Mouse (Mus musculus) naive thymus-derived CD4-positive, alpha-beta T cell, adult 5 months (primary cell): ENCODE results near the gene Olfr212. TPM values are rescaled to one million over a fixed set of nuclear protein-coding genes. Genes with fewer than 3 reads are reported as not detected.

Experiments used
- polyA plus RNA-seq: library from polyadenylated mRNA; unstranded; fragments of 100-300 nt; shearing (Covaris generic); gene quantifications from one replicate; pipeline ENCODE4 v1.2.1, GENCODE M21; 2017

Olfr212 gene
- not detected for polyA plus RNA-seq

GRCm38 (mm10) chr6:116506302-116507003 is at the start of gene Olfr212:
TSS of gene Olfr212 (plus strand) at chr6:116506516.

GRCm38 (mm10) chr6:116460544-116461283 is 45.6 kb upstream of the Olfr212 start, which contains the start of gene Alox5:
TSS of gene Alox5 (minus strand) at chr6:116461178.

GRCm38 (mm10) chr6:116488791-116489190 is 17.5 kb upstream of the Olfr212 start, which contains the start of gene Olfr211:
TSS of gene Olfr211 (plus strand) at chr6:116489091.

GRCm38 (mm10) chr6:116538156-116538555 is 31.8 kb downstream of the Olfr212 start, which contains the start of gene Olfr213:
TSS of gene Olfr213 (plus strand) at chr6:116538456.

GRCm38 (mm10) chr6:116550841-116551240 is 44.5 kb downstream of the Olfr212 start, which contains the start of gene Gm5580:
TSS of gene Gm5580 (plus strand) at chr6:116551141.

GRCm38 (mm10) chr6:116553935-116554334 is 47.6 kb downstream of the Olfr212 start, which contains the start of gene Olfr214:
TSS of gene Olfr214 (plus strand) at chr6:116554235.

Other genes starting within 250 kb of the Olfr212 start
- 0.82 TPM for gene Zfand4, start 242.3 kb upstream of the Olfr212 start, polyA plus RNA-seq
- not detected for gene March8, start 168.5 kb upstream of the Olfr212 start, polyA plus RNA-seq
- gene Alox5, start 45.3 kb upstream of the Olfr212 start, polyA plus RNA-seq = not detected
- gene Olfr211, start 17.4 kb upstream of the Olfr212 start, polyA plus RNA-seq = not detected
- gene Olfr213, start 31.9 kb downstream of the Olfr212 start, polyA plus RNA-seq = not detected
- not detected for gene Gm5580, start 44.6 kb downstream of the Olfr212 start, polyA plus RNA-seq
- gene Olfr214, start 47.7 kb downstream of the Olfr212 start, polyA plus RNA-seq = not detected
- gene Olfr215, start 77.7 kb downstream of the Olfr212 start, polyA plus RNA-seq = 0.11 TPM
- 21.8 TPM for gene Zfp422, start 122.5 kb downstream of the Olfr212 start, polyA plus RNA-seq
- gene Depp1, start 144.1 kb downstream of the Olfr212 start, polyA plus RNA-seq = not detected
- gene Rassf4, start 167.4 kb downstream of the Olfr212 start, polyA plus RNA-seq = not detected
- gene Tmem72, start 210.4 kb downstream of the Olfr212 start, polyA plus RNA-seq = 0.02 TPM